Comparison of ENCODE assay signal across 25 mouse cellular contexts in genomic region chr5:142308511-142308910, GRCm38 (mm10).
"Had no signal": no experiment of that assay in that cellular context is flagged by ENCODE, and none has a peak within 500 bp of the region (broad histone marks: within the 10 kb centered on the region; RNA-seq: fewer than 3 reads in every experiment).

No protein-coding gene starts in this region.

- H3K4me3 ChIP-seq: heart, adult 2 months; heart, embryonic 13.5 days; heart, embryonic 15.5 days; hindbrain, embryonic 13.5 days; hindbrain, embryonic 15.5 days; intestine, embryonic 15.5 days; kidney, embryonic 15.5 days; left cerebral cortex, adult 2 months; limb, embryonic 10.5 days; limb, embryonic 12.5 days; liver, embryonic 13.5 days; liver, embryonic 15.5 days had no signal

- H3K27me3 ChIP-seq: heart, embryonic 13.5 days; heart, embryonic 15.5 days; hindbrain, embryonic 13.5 days; hindbrain, embryonic 15.5 days; intestine, embryonic 15.5 days; kidney, embryonic 15.5 days; limb, embryonic 12.5 days; liver, embryonic 13.5 days; liver, embryonic 15.5 days had no signal

- H3K9ac ChIP-seq: heart, embryonic 13.5 days; heart, embryonic 15.5 days; hindbrain, embryonic 13.5 days; hindbrain, embryonic 15.5 days; intestine, embryonic 15.5 days; kidney, embryonic 15.5 days; limb, embryonic 12.5 days; liver, embryonic 13.5 days; liver, embryonic 15.5 days had no signal

- H3K4me1 ChIP-seq: heart, embryonic 13.5 days; heart, embryonic 15.5 days; hindbrain, embryonic 13.5 days; hindbrain, embryonic 15.5 days; intestine, embryonic 15.5 days; kidney, embryonic 15.5 days; limb, embryonic 10.5 days; limb, embryonic 12.5 days; liver, embryonic 13.5 days; liver, embryonic 15.5 days had no signal

- H3K36me3 ChIP-seq: heart, embryonic 13.5 days; heart, embryonic 15.5 days; hindbrain, embryonic 13.5 days; hindbrain, embryonic 15.5 days; intestine, embryonic 15.5 days; kidney, embryonic 15.5 days; limb, embryonic 10.5 days; limb, embryonic 12.5 days; liver, embryonic 13.5 days; liver, embryonic 15.5 days had no signal

- DNase-seq: gastrocnemius, postnatal 14 days; gastrocnemius, postnatal 36 days; heart, adult 11 months; heart, adult 2 months; heart, postnatal 14 days; heart, postnatal 36 days; kidney, adult 11 months; kidney, adult 2 months; kidney, adult 9 months; kidney, postnatal 14 days; kidney, postnatal 36 days; layer of hippocampus, adult 9-11 months; liver; liver, embryonic 13.5 days had no signal

- H3K27ac ChIP-seq: heart, adult 2 months; heart, embryonic 13.5 days; heart, embryonic 15.5 days; hindbrain, embryonic 13.5 days; hindbrain, embryonic 15.5 days; intestine, embryonic 15.5 days; kidney, embryonic 15.5 days; kidney, postnatal 0 days; left cerebral cortex, adult 2 months; limb, embryonic 10.5 days; limb, embryonic 12.5 days; liver, embryonic 13.5 days; liver, embryonic 15.5 days had no signal

- H3K9me3 ChIP-seq: heart, embryonic 15.5 days; hindbrain, embryonic 15.5 days; intestine, embryonic 15.5 days; kidney, embryonic 15.5 days; limb, embryonic 10.5 days; liver, embryonic 15.5 days had no signal
